Mouse (Mus musculus) heart, postnatal 25 days (tissue): ENCODE data around the gene Thumpd3. TPM values are rescaled to one million over a fixed set of nuclear protein-coding genes. Genes with fewer than 3 reads are reported as not detected.
A peak's percentile ranks its signal among the peaks of the same experiment; 100 is the strongest.

ENCODE experiments used
- DNase-seq: peaks from one replicate; pipeline ENCODE4 v3.0.0; 2022; ENCODE audit warnings: low spot score
- intact Hi-C: fragments of 180-260 bp; cut with DNase I; formaldehyde crosslinking; loops from one replicate; pipeline ENCODE4 v1.15.1; 2025
- total RNA-seq, 2 experiments: library from RNA; stranded (reverse); gene quantifications; 2 replicates each; pipeline ENCODE4 v1.2.3; 2021

Thumpd3 gene
- total RNA-seq, 2 experiments from 2014 or later = 16.5 to 16.8 TPM

GRCm38 (mm10) chr6:113076012-113076685, 30.1 kb downstream of the Thumpd3 start:
- peak; percentile 96 for DNase-seq
- intact Hi-C loops = loop anchor here (5.0 to 10.0 kb wide), 2 partner anchors 39 to 229 kb away; partner anchors contain the start of gene Brpf1

- DNase-seq = peak; percentile 98
- intact Hi-C loops = loop anchor here (5.0 to 10.0 kb wide), 2 partner anchors 40 to 228 kb away; partner anchors contain the start of gene Brpf1
Measured at GRCm38 (mm10) chr6:113076686-113077516, 30.9 kb downstream of the Thumpd3 start, which contains the start of gene Setd5. Gene Setd5 (plus strand): TSS chr6:113077365.

GRCm38 (mm10) chr6:113077569-113078030, 31.6 kb downstream of the Thumpd3 start:
- intact Hi-C loops = loop anchor here (2.0 to 10.0 kb wide), 3 partner anchors 21 to 227 kb away; partner anchors contain the start of gene Brpf1
- DNase-seq = no peak

GRCm38 (mm10) chr6:113078031-113078721, 32.2 kb downstream of the Thumpd3 start:
- DNase-seq = peak; percentile 7

GRCm38 (mm10) chr6:113079492-113079891, 33.5 kb downstream of the Thumpd3 start:
- intact Hi-C loops = loop anchor here (2.0 to 10.0 kb wide), 3 partner anchors 19 to 225 kb away; partner anchors contain the start of gene Brpf1
- DNase-seq = peak; percentile 5

More at GRCm38 (mm10) chr6:113078031-113078721, 32.2 kb downstream of the Thumpd3 start:
- intact Hi-C loops = loop anchor here (2.0 to 10.0 kb wide), 3 partner anchors 21 to 227 kb away; partner anchors contain the start of gene Brpf1

- DNase-seq = no peak
Measured at GRCm38 (mm10) chr6:113082229-113082628, 36.2 kb downstream of the Thumpd3 start.

DNA sequence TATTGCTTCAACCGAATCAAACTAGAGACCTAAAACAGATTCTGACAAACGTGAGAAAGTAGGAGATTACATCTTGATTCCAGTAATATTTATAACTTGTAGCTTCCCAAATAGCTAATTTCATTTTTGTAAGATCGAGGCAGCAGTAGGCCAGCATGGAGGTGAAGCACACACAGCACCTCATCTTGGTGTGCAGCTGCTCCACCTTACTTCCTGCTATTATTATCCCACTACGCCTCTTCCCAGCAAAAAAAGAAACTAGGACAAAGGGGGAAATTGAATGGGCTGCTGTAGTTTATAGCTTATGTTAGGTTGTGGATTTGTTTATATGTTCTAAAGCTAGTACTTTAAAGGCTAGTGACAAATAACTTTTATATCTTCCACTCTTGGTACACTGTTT, 38.6 kb downstream of the Thumpd3 start:
- DNase-seq = no peak
- intact Hi-C loops = no loop called here

More at GRCm38 (mm10) chr6:113082229-113082628, 36.2 kb downstream of the Thumpd3 start:
- intact Hi-C loops = no loop called here

- intact Hi-C loops = no loop called here
- DNase-seq = no peak
Measured at GRCm38 (mm10) chr6:113093206-113093605, 47.2 kb downstream of the Thumpd3 start.

DNA sequence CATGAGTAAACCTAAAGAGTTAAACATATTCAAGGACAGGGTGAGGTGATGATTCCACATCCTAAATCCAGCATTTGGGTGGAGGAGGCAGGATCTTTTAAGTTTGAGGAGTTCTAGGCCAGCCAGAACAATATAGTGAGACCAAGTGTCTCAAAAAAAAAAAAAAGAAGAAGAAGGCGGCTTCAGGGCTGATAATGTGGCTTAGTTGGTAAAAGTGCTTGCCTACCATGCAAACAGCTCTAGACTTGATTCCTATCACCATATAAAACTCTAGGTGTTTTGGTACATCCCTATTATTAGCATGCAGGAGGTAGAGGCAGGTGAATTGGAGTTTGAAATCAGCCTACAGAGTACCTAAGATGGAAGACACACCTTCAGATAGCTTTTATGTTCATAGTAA, 49.5 kb downstream of the Thumpd3 start:
- intact Hi-C loops = no loop called here
- DNase-seq = no peak

- DNase-seq = no peak
- intact Hi-C loops = loop anchor here (2.0 kb wide), 1 partner anchor 19 kb away; no protein-coding TSS in a partner anchor
Measured at GRCm38 (mm10) chr6:113097662-113098061, 51.6 kb downstream of the Thumpd3 start.

- intact Hi-C loops = loop anchor here (2.0 kb wide), 1 partner anchor 21 kb away; no protein-coding TSS in a partner anchor
- DNase-seq = peak; percentile 82
Measured at GRCm38 (mm10) chr6:113099640-113100289, 53.7 kb downstream of the Thumpd3 start.

- no peak for DNase-seq
- intact Hi-C loops = loop anchor here (2.0 kb wide), 1 partner anchor 64 kb away; no protein-coding TSS in a partner anchor
Measured at GRCm38 (mm10) chr6:113102541-113102940, 56.5 kb downstream of the Thumpd3 start.

DNA sequence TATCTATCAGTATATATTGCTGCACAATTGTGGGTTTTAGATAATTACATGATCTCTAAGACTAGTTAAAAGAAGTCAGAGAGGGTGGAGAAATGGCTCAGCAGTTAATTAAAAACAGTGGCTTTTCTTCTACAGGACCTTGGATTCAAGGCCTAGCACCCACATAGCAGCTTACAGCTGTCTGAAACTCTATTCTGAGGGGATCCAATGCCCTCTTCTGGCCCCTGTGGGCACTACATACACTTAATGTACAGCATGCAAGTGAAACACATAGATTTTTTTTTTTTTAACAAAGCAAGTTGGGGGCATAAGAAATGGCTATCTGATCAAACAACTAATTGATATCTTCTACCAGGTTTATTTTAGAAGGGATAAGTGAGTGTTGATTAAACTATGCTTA, 57.7 kb downstream of the Thumpd3 start:
- intact Hi-C loops = loop anchor here (2.0 kb wide), 2 partner anchors 57 to 65 kb away; partner anchors contain the start of gene Thumpd3
- DNase-seq = no peak

DNA sequence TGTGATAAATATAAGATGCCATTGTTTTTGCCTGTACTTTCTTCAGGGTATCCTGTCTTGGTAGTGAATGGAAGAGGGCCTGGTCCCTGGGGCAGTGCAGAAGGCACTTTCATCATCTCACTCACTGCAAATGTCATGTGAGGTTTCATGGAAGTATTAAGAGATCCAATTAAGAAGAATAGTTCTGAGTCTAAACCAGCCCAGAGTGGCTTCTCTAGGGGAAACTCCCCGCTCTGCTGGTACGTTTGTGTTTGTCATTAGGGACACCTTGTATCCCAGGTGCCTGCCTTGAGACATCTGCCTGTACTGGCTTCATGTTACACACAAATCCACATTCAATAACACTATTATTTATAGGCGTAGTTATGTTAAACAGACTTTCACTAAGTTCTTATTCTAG, 63.4 kb downstream of the Thumpd3 start:
- intact Hi-C loops = loop anchor here (5.0 kb wide), 1 partner anchor 37 kb away; no protein-coding TSS in a partner anchor
- DNase-seq = no peak

DNA sequence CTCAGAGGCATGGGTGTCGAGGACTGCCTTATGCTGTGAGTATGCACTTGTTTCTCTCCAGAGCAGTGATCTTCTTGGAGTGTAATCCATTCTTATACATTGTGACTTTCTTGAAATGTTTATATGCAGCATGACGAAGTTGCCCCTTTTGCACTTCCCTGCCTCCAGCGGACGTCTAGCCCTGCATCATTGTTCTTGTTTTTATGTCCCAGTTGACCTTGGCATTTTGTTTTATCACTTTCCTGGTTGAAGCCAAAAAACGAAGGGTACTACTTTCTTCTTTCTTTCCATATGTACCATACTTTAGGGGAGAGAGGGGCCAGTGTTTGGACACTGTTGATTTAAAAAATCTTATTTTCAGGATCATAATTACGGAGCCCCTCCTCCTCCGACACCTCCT, 63.9 kb downstream of the Thumpd3 start:
- intact Hi-C loops = loop anchor here (5.0 kb wide), 1 partner anchor 38 kb away; no protein-coding TSS in a partner anchor
- no peak for DNase-seq
